Mouse (Mus musculus) limb, embryonic 11.5 days (tissue): ENCODE data around the gene Kif26a. TPM values are rescaled to one million over a fixed set of nuclear protein-coding genes. Genes with fewer than 3 reads are reported as not detected.

Experiments
- ATAC-seq: fragments of 200-750 bp; cut with Nextera tagmentation; 2 replicates; pipeline ENCODE4 v1.8.0; 2017; ENCODE audit warnings: low read depth; ENCODE audit not compliant: insufficient number of reproducible peaks, low FRiP score, low TSS enrichment
- DNase-seq: peaks from one replicate; pipeline ENCODE4 v3.0.0-alpha.2; 2015; ENCODE audit warnings: low spot score
- H3K27ac ChIP-seq: fragments of 300-500 bp; sonication (generic); replicated peaks from 2 replicates; pipeline ENCODE4 v1.5.1; 2014; ENCODE audit warnings: low read depth, mild to moderate bottlenecking, low read length
- H3K27me3 ChIP-seq: fragments of 300-500 bp; sonication (generic); 2 replicates; pipeline ENCODE4 v1.6.1; 2014; ENCODE audit warnings: mild to moderate bottlenecking, low read length, mixed read lengths; ENCODE audit not compliant: control insufficient read depth, insufficient read depth
- H3K36me3 ChIP-seq: fragments of 300-500 bp; sonication (generic); 2 replicates; pipeline ENCODE4 v1.6.1; 2014; ENCODE audit warnings: mild to moderate bottlenecking, low read length, moderate library complexity, mixed read lengths; ENCODE audit not compliant: control insufficient read depth, insufficient read depth
- H3K4me1 ChIP-seq: fragments of 300-500 bp; sonication (generic); 2 replicates; pipeline ENCODE4 v1.6.1; 2014; ENCODE audit warnings: low read length, mixed read lengths; ENCODE audit not compliant: control insufficient read depth, insufficient read depth
- H3K4me2 ChIP-seq: fragments of 300-500 bp; sonication (generic); 2 replicates; pipeline ENCODE4 v1.6.1; 2014; ENCODE audit warnings: low read depth, mild to moderate bottlenecking, moderate library complexity; ENCODE audit not compliant: severe bottlenecking
- H3K4me3 ChIP-seq: fragments of 300-500 bp; sonication (generic); 2 replicates; pipeline ENCODE4 v1.5.1; 2014; ENCODE audit warnings: low read depth, low read length
- H3K9ac ChIP-seq: fragments of 300-500 bp; sonication (generic); 2 replicates; pipeline ENCODE4 v1.6.1; 2014; ENCODE audit warnings: mild to moderate bottlenecking, low read length
- H3K9me3 ChIP-seq: fragments of 300-500 bp; sonication (generic); 2 replicates; pipeline ENCODE4 v1.6.1; 2016; ENCODE audit warnings: low read length; ENCODE audit not compliant: control insufficient read depth
- WGBS: fragments of 180-500 bp; shearing (Covaris S2); extraction: QIAGEN DNeasy Blood & Tissue Kit; methylation state at CpG from one replicate; pipeline ENCODE4 v1.1.7; 2014; 5-methylcytosine and 5-hydroxymethylcytosine counted together
- polyA plus RNA-seq: library from polyadenylated mRNA; unstranded; fragments of >200 nt; fragmentation: Nextera tagmentation; extraction: Ambion mirVana; gene quantifications from 2 replicates; pipeline ENCODE4 v1.2.1, GENCODE M21; 2014

Kif26a gene
- polyA plus RNA-seq, 1 experiment from 2014 or later: 3.5 TPM

- H3K27me3 ChIP-seq: no peaks in the 10 kb centered on the region
- no peak for ATAC-seq
- H3K27ac ChIP-seq: no peak overlapping the region
- no peak overlapping the region for H3K9ac ChIP-seq
- H3K36me3 ChIP-seq: peaks cover 4% of the 10 kb centered on the region; the same call in 1 of the 2 replicates
- 41% methylated on average over 16 of the region's 16 CpGs for WGBS
- no peaks in the 10 kb centered on the region for H3K9me3 ChIP-seq
- no peak overlapping the region for H3K4me2 ChIP-seq
- DNase-seq: no peak
- no peak overlapping the region for H3K4me3 ChIP-seq
- H3K4me1 ChIP-seq: peaks cover 21% of the 10 kb centered on the region
Observed at GRCm38 (mm10) chr12:112163981-112164839, 18.2 kb downstream of the Kif26a start.

GRCm38 (mm10) chr12:112164840-112165219, 18.8 kb downstream of the Kif26a start:
- no peak overlapping the region for H3K4me3 ChIP-seq
- DNase-seq (no peak), ATAC-seq (no peak)
- peaks cover 4% of the 10 kb centered on the region; the same call in 1 of the 2 replicates for H3K36me3 ChIP-seq
- no peak overlapping the region for H3K4me2 ChIP-seq
- no peak overlapping the region for H3K27ac ChIP-seq
- H3K9me3 ChIP-seq: no peaks in the 10 kb centered on the region
- 79% methylated on average over 6 of the region's 6 CpGs for WGBS
- peaks cover 22% of the 10 kb centered on the region for H3K4me1 ChIP-seq
- H3K9ac ChIP-seq: no peak overlapping the region
- no peaks in the 10 kb centered on the region for H3K27me3 ChIP-seq

- Histone ChIP-seq H3K27ac (no peak overlapping the region), H3K4me1 (peaks cover 23% of the 10 kb centered on the region; the same call in 1 of the 2 replicates)
Observed at GRCm38 (mm10) chr12:112169240-112169639, 23.2 kb downstream of the Kif26a start.

GRCm38 (mm10) chr12:112170671-112171574, 24.9 kb downstream of the Kif26a start:
- Histone ChIP-seq H3K4me1 (peaks cover 15% of the 10 kb centered on the region; the same call in 1 of the 2 replicates), H3K27me3 (no peaks in the 10 kb centered on the region), H3K9ac (no peak overlapping the region), H3K4me2 (no peak overlapping the region), H3K27ac (no peak overlapping the region), H3K4me3 (no peak overlapping the region), H3K9me3 (no peaks in the 10 kb centered on the region), H3K36me3 (peaks cover 5% of the 10 kb centered on the region; the same call in 1 of the 2 replicates)
- 35% methylated on average over 20 of the region's 20 CpGs for WGBS
- no peak for DNase-seq
- no peak for ATAC-seq

More at GRCm38 (mm10) chr12:112169240-112169639, 23.2 kb downstream of the Kif26a start:
- Histone ChIP-seq H3K9me3 (no peaks in the 10 kb centered on the region), H3K27me3 (no peaks in the 10 kb centered on the region), H3K4me2 (no peak overlapping the region), H3K36me3 (peaks cover 9% of the 10 kb centered on the region), H3K9ac (no peak overlapping the region), H3K4me3 (no peak overlapping the region)
- DNase-seq (no peak), ATAC-seq (no peak)
- WGBS: 70% methylated on average over 5 of the region's 5 CpGs

GRCm38 (mm10) chr12:112171657-112172056, 25.6 kb downstream of the Kif26a start:
- ATAC-seq: no peak
- H3K4me1 ChIP-seq: peaks cover 15% of the 10 kb centered on the region; the same call in 1 of the 2 replicates
- no peak overlapping the region for H3K4me2 ChIP-seq
- H3K9ac ChIP-seq: no peak overlapping the region
- H3K4me3 ChIP-seq: no peak overlapping the region
- no peaks in the 10 kb centered on the region for H3K27me3 ChIP-seq
- no peaks in the 10 kb centered on the region for H3K9me3 ChIP-seq
- 93% methylated on average over 1 of the region's 1 CpGs for WGBS
- no peak for DNase-seq
- no peak overlapping the region for H3K27ac ChIP-seq
- peaks cover 5% of the 10 kb centered on the region; the same call in 1 of the 2 replicates for H3K36me3 ChIP-seq

GRCm38 (mm10) chr12:112172214-112172613, 26.2 kb downstream of the Kif26a start:
- DNase-seq (no peak), ATAC-seq (no peak)
- 58% methylated on average over 8 of the region's 8 CpGs for WGBS
- H3K9ac ChIP-seq: no peak overlapping the region
- H3K36me3 ChIP-seq: peaks cover 5% of the 10 kb centered on the region; the same call in 1 of the 2 replicates
- no peak overlapping the region for H3K4me2 ChIP-seq
- H3K9me3 ChIP-seq: no peaks in the 10 kb centered on the region
- no peaks in the 10 kb centered on the region for H3K27me3 ChIP-seq
- peaks cover 15% of the 10 kb centered on the region; the same call in 1 of the 2 replicates for H3K4me1 ChIP-seq
- H3K4me3 ChIP-seq: no peak overlapping the region
- H3K27ac ChIP-seq: no peak overlapping the region

GRCm38 (mm10) chr12:112177679-112178078, 31.7 kb downstream of the Kif26a start:
- DNase-seq: no peak
- Histone ChIP-seq H3K9me3 (no peaks in the 10 kb centered on the region), H3K9ac (no peak overlapping the region), H3K4me2 (no peak overlapping the region), H3K27me3 (no peaks in the 10 kb centered on the region), H3K36me3 (peaks cover 13% of the 10 kb centered on the region; the same call in 1 of the 2 replicates), H3K4me3 (no peak overlapping the region), H3K4me1 (0 out of 2 replicates have a peak, but pooled peaks cover 6% of the 10 kb centered on the region), H3K27ac (no peak overlapping the region)
- no peak for ATAC-seq
- 95% methylated on average over 19 of the region's 19 CpGs for WGBS

- Histone ChIP-seq H3K4me1 (peaks cover 14% of the 10 kb centered on the region), H3K4me2 (no peak overlapping the region), H3K27me3 (no peaks in the 10 kb centered on the region), H3K36me3 (peaks cover 8% of the 10 kb centered on the region; the same call in 1 of the 2 replicates), H3K27ac (no peak overlapping the region), H3K4me3 (no peak overlapping the region), H3K9me3 (no peaks in the 10 kb centered on the region), H3K9ac (no peak overlapping the region)
- no peak for DNase-seq
- 87% methylated on average over 13 of the region's 13 CpGs for WGBS
- ATAC-seq: no peak
Observed at GRCm38 (mm10) chr12:112179687-112180086, 33.7 kb downstream of the Kif26a start.
